Mouse (Mus musculus) bone marrow macrophage, adult 2 months (primary cell): ENCODE data around the gene Pafah1b3.

Experiments
- CTCF ChIP-seq: IDR thresholded peaks from 2 replicates; pipeline ENCODE4 v1.5.1; 2012; ENCODE audit warnings: low read depth, mild to moderate bottlenecking, low read length, moderate library complexity
- POLR2A ChIP-seq: IDR thresholded peaks from 2 replicates; pipeline ENCODE4 v1.6.1; 2012; ENCODE audit warnings: mild to moderate bottlenecking, low read depth, low read length, borderline replicate concordance

GRCm38 (mm10) chr7:25250141-25250972 lies 47.4 kb downstream of the Pafah1b3 start, which contains the start of gene Erf:
- TF ChIP-seq CTCF (no peak), POLR2A (no peak)
